Mouse (Mus musculus) neural tube, embryonic 11.5 days (tissue): ENCODE data around the gene Ino80e. TPM values are rescaled to one million over a fixed set of nuclear protein-coding genes. Genes with fewer than 3 reads are reported as not detected.

Experiments used
- ATAC-seq: fragments of 200-750 bp; cut with Nextera tagmentation; 2 replicates; pipeline ENCODE4 v1.8.0; 2017; ENCODE audit warnings: moderate number of reproducible peaks, mild to moderate bottlenecking, moderate TSS enrichment, moderate library complexity; ENCODE audit not compliant: insufficient read depth, low FRiP score, low TSS enrichment
- DNase-seq: peaks from one replicate; pipeline ENCODE4 v3.0.0-alpha.2; 2015; ENCODE audit warnings: low spot score
- H3K27ac ChIP-seq: fragments of 300-500 bp; sonication (generic); 2 replicates; pipeline ENCODE4 v1.5.1; 2014; ENCODE audit warnings: low read depth, mild to moderate bottlenecking, low read length
- H3K27me3 ChIP-seq: fragments of 300-500 bp; sonication (generic); 2 replicates; pipeline ENCODE4 v1.6.1; 2014; ENCODE audit warnings: mild to moderate bottlenecking, low read length, mixed read lengths; ENCODE audit not compliant: control insufficient read depth, insufficient read depth
- H3K36me3 ChIP-seq: fragments of 300-500 bp; sonication (generic); 2 replicates; pipeline ENCODE4 v1.6.1; 2014; ENCODE audit warnings: mild to moderate bottlenecking, low read length, moderate library complexity, mixed read lengths; ENCODE audit not compliant: control insufficient read depth, insufficient read depth
- H3K4me1 ChIP-seq: fragments of 300-500 bp; sonication (generic); 2 replicates; pipeline ENCODE4 v1.6.1; 2014; ENCODE audit warnings: low read length, mixed read lengths; ENCODE audit not compliant: control insufficient read depth, insufficient read depth
- H3K4me2 ChIP-seq: fragments of 300-500 bp; sonication (generic); 2 replicates; pipeline ENCODE4 v1.6.1; 2014; ENCODE audit warnings: low read depth, mild to moderate bottlenecking, moderate library complexity
- H3K4me3 ChIP-seq: fragments of 300-500 bp; sonication (generic); 2 replicates; pipeline ENCODE4 v1.5.1; 2014; ENCODE audit warnings: low read depth, low read length
- H3K9ac ChIP-seq: fragments of 300-500 bp; sonication (generic); 2 replicates; pipeline ENCODE4 v1.6.1; 2014; ENCODE audit warnings: mild to moderate bottlenecking, low read length
- H3K9me3 ChIP-seq: fragments of 300-500 bp; sonication (generic); 2 replicates; pipeline ENCODE4 v1.6.1; 2016; ENCODE audit warnings: low read length; ENCODE audit not compliant: control insufficient read depth
- WGBS: fragments of 180-500 bp; shearing (Covaris S2); extraction: QIAGEN DNeasy Blood & Tissue Kit; methylation state at CpG from one replicate; pipeline ENCODE4 v1.1.7; 2014; 5-methylcytosine and 5-hydroxymethylcytosine counted together
- polyA plus RNA-seq: library from polyadenylated mRNA; unstranded; fragments of >200 nt; fragmentation: Nextera tagmentation; extraction: Ambion mirVana; gene quantifications from 2 replicates; pipeline ENCODE4 v1.2.1, GENCODE M21; 2014

Gene Ino80e
- polyA plus RNA-seq, 1 experiment from 2014 or later: 96.3 TPM

GRCm38 (mm10) chr7:126809723-126810369, 52.3 kb downstream of the Ino80e start:
- 76% methylated on average over 5 of the region's 5 CpGs for WGBS
- no peaks in the 10 kb centered on the region for H3K9me3 ChIP-seq
- DNase-seq (no peak), ATAC-seq (no peak)
- H3K4me3 ChIP-seq: no peak overlapping the region
- no peak overlapping the region for H3K9ac ChIP-seq
- H3K4me2 ChIP-seq: no peak overlapping the region
- peaks cover 14% of the 10 kb centered on the region for H3K4me1 ChIP-seq
- no peak overlapping the region for H3K27ac ChIP-seq
- no peaks in the 10 kb centered on the region for H3K27me3 ChIP-seq
- H3K36me3 ChIP-seq: no peaks in the 10 kb centered on the region

- DNase-seq: peak; percentile 87
- H3K9me3 ChIP-seq: no peaks in the 10 kb centered on the region
- under 1% methylated on average over 42 of the region's 43 CpGs for WGBS
- H3K27me3 ChIP-seq: no peaks in the 10 kb centered on the region
- peak overlapping the region; percentile 67 for H3K27ac ChIP-seq
- peaks cover 14% of the 10 kb centered on the region for H3K4me1 ChIP-seq
- H3K9ac ChIP-seq: peak overlapping the region; percentile 76
- peak overlapping the region; percentile 60 for H3K4me3 ChIP-seq
- peak; percentile 92 for ATAC-seq
- peak overlapping the region; percentile 93 for H3K4me2 ChIP-seq
- H3K36me3 ChIP-seq: no peaks in the 10 kb centered on the region
These were observed 53.3 kb downstream of the Ino80e start for GRCm38 (mm10) chr7:126808703-126809455.

- no peaks in the 10 kb centered on the region; the same call in 1 of the 2 replicates for H3K36me3 ChIP-seq
- H3K9me3 ChIP-seq: no peaks in the 10 kb centered on the region
- no peak overlapping the region for H3K4me3 ChIP-seq
- DNase-seq (no peak), ATAC-seq (no peak)
- H3K4me2 ChIP-seq: peak overlapping the region; percentile 93
- no peaks in the 10 kb centered on the region for H3K27me3 ChIP-seq
- 81% methylated on average over 4 of the region's 4 CpGs for WGBS
- peak overlapping the region; percentile 7; the same call in 1 of the 2 replicates for H3K9ac ChIP-seq
- peaks cover 14% of the 10 kb centered on the region for H3K4me1 ChIP-seq
- H3K27ac ChIP-seq: no peak overlapping the region
These were observed 54.8 kb downstream of the Ino80e start for GRCm38 (mm10) chr7:126807405-126807804.

- Histone ChIP-seq H3K9me3 (no peaks in the 10 kb centered on the region), H3K27me3 (no peaks in the 10 kb centered on the region), H3K9ac (no peak overlapping the region; the same call in 1 of the 2 replicates), H3K4me2 (no peak overlapping the region), H3K27ac (no peak overlapping the region), H3K4me3 (no peak overlapping the region), H3K36me3 (no peaks in the 10 kb centered on the region; the same call in 1 of the 2 replicates), H3K4me1 (peaks cover 14% of the 10 kb centered on the region)
- WGBS: 91% methylated on average over 6 of the region's 6 CpGs
- DNase-seq: no peak
- no peak for ATAC-seq
These were observed 55.2 kb downstream of the Ino80e start for GRCm38 (mm10) chr7:126806956-126807355.

- Histone ChIP-seq H3K36me3 (no peaks in the 10 kb centered on the region; the same call in 1 of the 2 replicates), H3K9me3 (no peaks in the 10 kb centered on the region), H3K27ac (no peak overlapping the region), H3K27me3 (no peaks in the 10 kb centered on the region), H3K4me3 (no peak overlapping the region), H3K4me1 (peaks cover 17% of the 10 kb centered on the region), H3K9ac (no peak overlapping the region; the same call in 1 of the 2 replicates), H3K4me2 (no peak overlapping the region)
- DNase-seq (no peak), ATAC-seq (no peak)
These were observed 58.4 kb downstream of the Ino80e start for GRCm38 (mm10) chr7:126803751-126804150.

GRCm38 (mm10) chr7:126803181-126803580, 59.0 kb downstream of the Ino80e start:
- WGBS: 92% methylated on average over 6 of the region's 6 CpGs
- Histone ChIP-seq H3K9ac (no peak overlapping the region), H3K9me3 (no peaks in the 10 kb centered on the region), H3K36me3 (no peaks in the 10 kb centered on the region; the same call in 1 of the 2 replicates), H3K27ac (no peak overlapping the region), H3K4me1 (peaks cover 14% of the 10 kb centered on the region), H3K4me2 (no peak overlapping the region), H3K4me3 (no peak overlapping the region), H3K27me3 (no peaks in the 10 kb centered on the region)
- DNase-seq: no peak
- no peak for ATAC-seq

GRCm38 (mm10) chr7:126802134-126802889, 59.9 kb downstream of the Ino80e start:
- Histone ChIP-seq H3K27me3 (no peaks in the 10 kb centered on the region), H3K4me3 (no peak overlapping the region), H3K4me1 (peaks cover 16% of the 10 kb centered on the region), H3K27ac (no peak overlapping the region), H3K36me3 (no peaks in the 10 kb centered on the region; the same call in 1 of the 2 replicates), H3K4me2 (no peak overlapping the region), H3K9me3 (no peaks in the 10 kb centered on the region), H3K9ac (no peak overlapping the region)
- DNase-seq: no peak
- ATAC-seq: no peak
- 82% methylated on average over 11 of the region's 11 CpGs for WGBS

- Histone ChIP-seq H3K4me1 (peaks cover 18% of the 10 kb centered on the region), H3K9me3 (no peaks in the 10 kb centered on the region), H3K4me2 (no peak overlapping the region), H3K27ac (no peak overlapping the region), H3K4me3 (no peak overlapping the region), H3K27me3 (no peaks in the 10 kb centered on the region), H3K9ac (no peak overlapping the region), H3K36me3 (peaks cover 5% of the 10 kb centered on the region)
- no peak for DNase-seq
- no peak for ATAC-seq
- WGBS: 96% methylated on average over 16 of the region's 16 CpGs
These were observed 61.1 kb downstream of the Ino80e start for GRCm38 (mm10) chr7:126801057-126801422.
